Mouse (Mus musculus): Measurements from ENCODE around the gene Adgrg5.

DNA sequence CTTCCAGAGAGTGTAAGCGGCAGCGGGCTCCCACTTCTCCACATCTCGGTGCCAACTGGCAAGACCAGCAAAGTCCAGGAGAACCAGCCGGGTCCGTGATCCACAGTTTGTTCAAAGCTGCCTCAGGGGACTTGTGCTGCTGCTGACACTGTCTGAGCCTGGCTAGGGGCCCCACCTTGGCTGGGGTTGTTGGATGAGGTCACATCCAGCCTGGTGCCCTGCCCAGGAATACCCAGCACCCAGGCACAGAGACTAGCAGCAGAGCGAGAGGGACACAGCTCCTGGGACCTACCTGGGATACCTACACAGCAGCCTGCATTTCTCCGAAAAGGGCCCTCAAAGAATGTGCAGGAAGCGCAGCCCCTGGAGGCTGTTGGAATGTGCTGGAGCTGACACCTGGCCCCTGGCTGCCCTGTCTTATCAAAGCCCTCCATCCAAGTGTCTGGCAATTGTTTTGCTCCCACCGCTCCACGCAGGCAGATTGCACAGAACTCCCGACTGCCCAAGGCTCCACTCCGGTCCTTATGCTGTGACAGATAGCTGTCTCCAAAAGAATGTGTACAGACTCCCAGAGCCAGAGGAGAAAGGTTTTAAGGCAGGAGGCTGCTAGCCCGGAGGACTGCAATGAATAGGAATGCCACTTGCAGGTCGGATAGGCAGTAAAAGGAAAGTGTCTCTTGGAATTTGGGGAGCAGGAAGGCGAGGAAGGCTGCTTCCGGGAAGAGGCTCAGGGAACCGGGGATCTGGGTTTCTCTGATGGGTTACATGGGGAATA is 48.2 kb upstream of the Adgrg5 start:
- TF ChIP-seq USF1 (IDR thresholded peaks at IDR 0.05; ENCODE audit: low read depth) (no peak), MAX (IDR thresholded peaks at IDR 0.05; ENCODE audit: low read depth) (no peak), REST (IDR thresholded peaks at IDR 0.05; ENCODE audit: insufficient read depth, insufficient read length) (no peak), POLR2AphosphoS2 (IDR thresholded peaks at IDR 0.05; ENCODE audit: insufficient read length, low read depth) (no peak)
